Mouse (Mus musculus): ENCODE measurements at regions not wholly inside any gene's neighbourhood (a gene's known extent, or its start where the extent isn't known, plus 50 kb on each side); places are given as distances from the start of the nearest gene placed in this dataset.

DNA sequence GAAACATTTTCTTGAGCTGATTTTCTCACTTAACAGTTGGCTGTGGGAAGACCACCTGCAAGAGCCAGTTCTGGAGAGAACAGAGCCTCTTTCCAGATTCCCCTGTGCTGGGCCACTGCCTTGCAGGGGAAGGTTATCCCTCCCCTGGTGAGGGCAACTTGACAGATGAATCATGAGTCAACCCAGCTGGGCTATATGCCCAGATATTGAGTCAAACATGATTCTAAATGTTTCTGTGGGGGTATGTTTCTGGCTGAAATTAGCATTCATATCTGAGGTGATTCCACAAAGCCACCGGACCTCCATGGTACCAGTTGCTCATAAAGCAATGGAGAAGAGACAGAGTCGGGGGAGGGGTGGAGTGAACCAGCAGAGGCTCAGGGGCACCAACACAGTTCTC is 97.8 kb upstream of the Zdhhc25 start:
- Histone ChIP-seq H3K36me3 (ENCODE audit: control insufficient read depth, insufficient read depth, low read length) (no peaks in the 10 kb centered on the region), H3K4me1 (ENCODE audit: control insufficient read depth, insufficient read depth, low read length) (no peaks in the 10 kb centered on the region), H3K27me3 (ENCODE audit: control insufficient read depth, insufficient read depth, low read length) (no peaks in the 10 kb centered on the region), H3K4me3 (replicated peaks; ENCODE audit: low read depth, low read length) (no peak overlapping the region), H3K4me2 (ENCODE audit: low read length) (no peak overlapping the region), H3K9ac (replicated peaks; ENCODE audit: low read length) (no peak overlapping the region), H3K9me3 (ENCODE audit: control insufficient read depth, low read length) (no peaks in the 10 kb centered on the region), H3K27ac (replicated peaks; ENCODE audit: low read depth, low read length) (no peak overlapping the region)
- no peak for DNase-seq
- ATAC-seq (ENCODE audit: low FRiP score, low TSS enrichment) = no peak
- WGBS = 90% methylated on average over 2 of the region's 2 CpGs

DNA sequence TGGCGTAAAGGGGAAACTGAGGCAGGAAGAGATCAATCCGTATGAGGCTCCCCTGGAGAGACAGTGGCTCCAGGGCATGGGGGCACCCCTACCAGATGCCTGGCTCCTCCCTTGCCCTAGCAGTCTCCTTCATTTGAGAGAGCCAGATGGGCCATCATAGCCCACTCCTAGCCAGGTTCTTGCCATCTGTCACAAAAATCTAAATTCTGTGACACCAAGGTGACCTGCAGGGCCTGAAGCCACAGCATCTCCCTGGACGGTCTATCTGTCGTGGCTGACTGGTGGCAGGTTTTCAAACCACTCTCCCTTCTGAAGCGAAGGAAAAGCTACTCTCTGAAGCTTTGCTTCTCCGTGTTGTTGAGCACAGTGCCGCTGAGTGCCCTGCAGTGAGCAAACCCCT is 96.2 kb upstream of the Zdhhc25 start:
- 79% methylated on average over 7 of the region's 7 CpGs for WGBS
- DNase-seq (no peak), ATAC-seq (ENCODE audit: low FRiP score, low TSS enrichment) (no peak)
- Histone ChIP-seq H3K27me3 (ENCODE audit: control insufficient read depth, insufficient read depth, low read length) (no peaks in the 10 kb centered on the region), H3K9me3 (ENCODE audit: control insufficient read depth, low read length) (no peaks in the 10 kb centered on the region), H3K4me2 (ENCODE audit: low read length) (no peak overlapping the region), H3K9ac (replicated peaks; ENCODE audit: low read length) (no peak overlapping the region), H3K4me1 (ENCODE audit: control insufficient read depth, insufficient read depth, low read length) (no peaks in the 10 kb centered on the region), H3K36me3 (ENCODE audit: control insufficient read depth, insufficient read depth, low read length) (no peaks in the 10 kb centered on the region), H3K4me3 (replicated peaks; ENCODE audit: low read depth, low read length) (no peak overlapping the region), H3K27ac (replicated peaks; ENCODE audit: low read depth, low read length) (no peak overlapping the region)

DNA sequence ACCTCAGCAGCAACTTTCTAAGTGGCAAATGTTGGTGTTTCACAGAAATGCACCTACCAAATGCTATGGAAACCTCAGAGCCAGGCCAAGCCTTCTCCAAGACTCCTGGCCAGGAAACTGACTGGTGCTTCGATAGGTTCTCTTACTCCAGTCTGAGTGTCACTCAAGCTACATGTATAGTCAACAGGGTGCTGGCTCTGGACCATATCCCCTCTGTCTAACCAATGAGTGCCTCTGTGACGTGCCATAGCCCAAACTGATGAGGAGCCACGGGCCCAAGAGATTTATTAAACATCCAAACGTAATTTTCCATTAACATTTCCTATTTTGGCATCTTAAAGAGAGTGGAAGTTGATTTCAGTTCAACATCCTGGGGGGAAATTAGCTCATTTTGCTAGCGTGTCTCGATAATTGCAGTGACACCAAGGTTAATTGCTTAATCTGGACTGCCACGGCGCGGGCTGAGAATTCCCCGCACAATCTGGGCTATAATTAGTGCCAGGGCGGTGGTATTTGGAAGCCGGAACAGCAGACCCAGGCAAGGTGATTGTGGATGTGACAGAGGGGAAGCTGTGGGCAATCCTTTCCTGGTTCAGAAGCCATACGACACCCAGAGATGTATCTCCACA is 94.5 kb upstream of the Zdhhc25 start:
- no peak overlapping the region for H3K9ac ChIP-seq (replicated peaks; ENCODE audit: low read length)
- WGBS = 73% methylated on average over 13 of the region's 13 CpGs
- H3K4me1 ChIP-seq (ENCODE audit: control insufficient read depth, insufficient read depth, low read length) = no peaks in the 10 kb centered on the region
- H3K27me3 ChIP-seq (ENCODE audit: control insufficient read depth, insufficient read depth, low read length) = no peaks in the 10 kb centered on the region
- H3K27ac ChIP-seq (replicated peaks; ENCODE audit: low read depth, low read length) = no peak overlapping the region
- H3K9me3 ChIP-seq (ENCODE audit: control insufficient read depth, low read length) = no peaks in the 10 kb centered on the region
- H3K36me3 ChIP-seq (ENCODE audit: control insufficient read depth, insufficient read depth, low read length) = no peaks in the 10 kb centered on the region
- no peak overlapping the region for H3K4me2 ChIP-seq (ENCODE audit: low read length)
- no peak overlapping the region for H3K4me3 ChIP-seq (replicated peaks; ENCODE audit: low read depth, low read length)
- DNase-seq = peak; percentile 51
- ATAC-seq (ENCODE audit: low FRiP score, low TSS enrichment) = no peak

DNA sequence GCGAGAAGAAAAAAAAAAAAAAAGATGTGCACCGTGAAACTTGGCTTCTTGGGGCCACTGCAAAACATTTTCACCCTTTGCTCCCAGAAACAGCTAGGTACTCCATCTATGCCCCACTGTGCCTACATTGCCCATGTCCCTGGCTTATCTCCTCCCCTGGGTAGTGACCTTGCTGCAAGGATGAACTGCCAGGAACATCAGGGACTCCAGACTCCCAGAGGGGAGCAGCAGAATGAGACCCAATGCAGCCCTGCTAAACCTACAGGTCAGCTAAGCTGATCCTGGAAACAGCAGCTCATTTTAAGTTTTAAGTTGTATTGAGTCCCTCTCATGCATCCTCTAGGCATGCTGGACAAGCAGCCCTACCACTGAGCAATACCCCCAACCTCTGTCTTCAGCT is 92.2 kb upstream of the Zdhhc25 start:
- Histone ChIP-seq H3K4me3 (replicated peaks; ENCODE audit: low read depth, low read length) (no peak overlapping the region), H3K9me3 (ENCODE audit: control insufficient read depth, low read length) (no peaks in the 10 kb centered on the region), H3K9ac (replicated peaks; ENCODE audit: low read length) (no peak overlapping the region), H3K4me1 (ENCODE audit: control insufficient read depth, insufficient read depth, low read length) (no peaks in the 10 kb centered on the region), H3K27ac (replicated peaks; ENCODE audit: low read depth, low read length) (no peak overlapping the region), H3K36me3 (ENCODE audit: control insufficient read depth, insufficient read depth, low read length) (no peaks in the 10 kb centered on the region), H3K27me3 (ENCODE audit: control insufficient read depth, insufficient read depth, low read length) (no peaks in the 10 kb centered on the region), H3K4me2 (ENCODE audit: low read length) (no peak overlapping the region)
- 57% methylated on average over 2 of the region's 2 CpGs for WGBS
- ATAC-seq (ENCODE audit: low FRiP score, low TSS enrichment) = no peak
- DNase-seq = no peak

DNA sequence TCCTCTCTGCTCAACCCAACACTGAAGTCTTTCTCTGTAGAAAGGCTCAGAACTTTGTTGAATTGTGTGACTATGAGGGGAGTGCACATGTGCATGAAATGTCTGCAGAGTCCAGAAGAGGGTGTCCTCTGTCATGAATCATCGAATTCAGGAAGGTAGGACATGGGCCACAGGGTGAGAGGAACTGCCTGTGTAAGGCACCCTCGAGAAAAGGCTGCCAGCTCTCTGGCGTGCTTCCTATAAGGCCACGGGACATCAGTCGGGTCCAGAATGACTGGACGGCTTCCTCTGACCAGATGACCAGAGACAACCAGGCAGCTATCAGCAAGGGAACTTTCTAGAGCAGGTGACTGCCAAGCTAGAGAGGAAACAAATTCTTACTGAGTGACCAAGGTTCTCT is 91.1 kb upstream of the Zdhhc25 start:
- H3K36me3 ChIP-seq (ENCODE audit: control insufficient read depth, insufficient read depth, low read length) = no peaks in the 10 kb centered on the region
- no peak overlapping the region for H3K9ac ChIP-seq (replicated peaks; ENCODE audit: low read length)
- WGBS = 87% methylated on average over 6 of the region's 6 CpGs
- no peaks in the 10 kb centered on the region for H3K4me1 ChIP-seq (ENCODE audit: control insufficient read depth, insufficient read depth, low read length)
- no peak overlapping the region for H3K4me3 ChIP-seq (replicated peaks; ENCODE audit: low read depth, low read length)
- H3K9me3 ChIP-seq (ENCODE audit: control insufficient read depth, low read length) = no peaks in the 10 kb centered on the region
- ATAC-seq (ENCODE audit: low FRiP score, low TSS enrichment) (no peak), DNase-seq (no peak)
- no peak overlapping the region for H3K27ac ChIP-seq (replicated peaks; ENCODE audit: low read depth, low read length)
- no peak overlapping the region for H3K4me2 ChIP-seq (ENCODE audit: low read length)
- no peaks in the 10 kb centered on the region for H3K27me3 ChIP-seq (ENCODE audit: control insufficient read depth, insufficient read depth, low read length)

DNA sequence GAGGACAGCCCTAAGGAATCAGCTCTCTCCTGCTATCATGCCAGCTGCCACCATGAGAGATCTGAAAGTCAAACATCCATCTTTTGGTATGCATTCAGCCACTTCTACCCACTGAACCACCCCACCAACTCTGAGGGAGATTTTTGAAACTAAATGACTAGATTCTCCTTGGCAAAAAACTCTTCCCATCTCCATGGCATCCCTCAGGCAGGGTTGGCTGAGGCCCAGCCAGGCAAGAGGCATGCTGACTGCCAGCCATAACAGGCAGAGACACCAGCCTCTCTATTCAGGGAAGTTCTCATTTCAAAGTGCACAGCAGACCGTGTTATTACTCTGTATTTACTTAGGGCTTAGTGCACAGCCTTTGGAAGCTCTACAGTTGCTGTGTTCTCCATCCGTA is 90.5 kb upstream of the Zdhhc25 start:
- DNase-seq (peak; percentile 36), ATAC-seq (ENCODE audit: low FRiP score, low TSS enrichment) (no peak)
- Histone ChIP-seq H3K4me3 (replicated peaks; ENCODE audit: low read depth, low read length) (no peak overlapping the region), H3K27me3 (ENCODE audit: control insufficient read depth, insufficient read depth, low read length) (no peaks in the 10 kb centered on the region), H3K9ac (replicated peaks; ENCODE audit: low read length) (no peak overlapping the region), H3K9me3 (ENCODE audit: control insufficient read depth, low read length) (no peaks in the 10 kb centered on the region), H3K27ac (replicated peaks; ENCODE audit: low read depth, low read length) (no peak overlapping the region), H3K4me2 (ENCODE audit: low read length) (no peak overlapping the region), H3K4me1 (ENCODE audit: control insufficient read depth, insufficient read depth, low read length) (no peaks in the 10 kb centered on the region), H3K36me3 (ENCODE audit: control insufficient read depth, insufficient read depth, low read length) (no peaks in the 10 kb centered on the region)
- 64% methylated on average over 2 of the region's 2 CpGs for WGBS

DNA sequence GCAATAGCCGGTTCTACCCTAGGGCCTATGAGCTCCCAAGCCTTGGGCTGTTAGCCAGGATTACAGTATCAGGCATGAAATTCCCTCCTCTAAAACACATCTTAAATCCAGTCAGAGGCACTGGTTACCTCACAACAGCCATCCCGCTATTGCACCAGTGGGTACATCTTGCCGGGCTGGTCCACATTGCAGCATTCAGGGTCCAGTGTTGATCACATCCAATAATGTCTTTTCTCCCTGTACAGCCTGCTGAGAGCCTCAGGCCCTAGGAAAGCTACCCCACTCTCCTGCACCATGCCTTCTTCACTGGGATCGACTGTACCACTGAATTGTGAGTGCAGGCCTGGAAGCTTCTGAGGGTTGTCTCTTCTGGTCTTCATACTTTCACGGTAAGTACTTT is 86.0 kb upstream of the Zdhhc25 start:
- no peaks in the 10 kb centered on the region for H3K36me3 ChIP-seq (ENCODE audit: control insufficient read depth, insufficient read depth, low read length)
- 93% methylated on average over 5 of the region's 5 CpGs for WGBS
- DNase-seq (no peak), ATAC-seq (ENCODE audit: low FRiP score, low TSS enrichment) (no peak)
- no peak overlapping the region for H3K27ac ChIP-seq (replicated peaks; ENCODE audit: low read depth, low read length)
- H3K9me3 ChIP-seq (ENCODE audit: control insufficient read depth, low read length) = no peaks in the 10 kb centered on the region
- H3K9ac ChIP-seq (replicated peaks; ENCODE audit: low read length) = no peak overlapping the region
- H3K4me2 ChIP-seq (ENCODE audit: low read length) = no peak overlapping the region
- H3K4me3 ChIP-seq (replicated peaks; ENCODE audit: low read depth, low read length) = no peak overlapping the region
- H3K27me3 ChIP-seq (ENCODE audit: control insufficient read depth, insufficient read depth, low read length) = no peaks in the 10 kb centered on the region
- H3K4me1 ChIP-seq (ENCODE audit: control insufficient read depth, insufficient read depth, low read length) = no peaks in the 10 kb centered on the region

DNA sequence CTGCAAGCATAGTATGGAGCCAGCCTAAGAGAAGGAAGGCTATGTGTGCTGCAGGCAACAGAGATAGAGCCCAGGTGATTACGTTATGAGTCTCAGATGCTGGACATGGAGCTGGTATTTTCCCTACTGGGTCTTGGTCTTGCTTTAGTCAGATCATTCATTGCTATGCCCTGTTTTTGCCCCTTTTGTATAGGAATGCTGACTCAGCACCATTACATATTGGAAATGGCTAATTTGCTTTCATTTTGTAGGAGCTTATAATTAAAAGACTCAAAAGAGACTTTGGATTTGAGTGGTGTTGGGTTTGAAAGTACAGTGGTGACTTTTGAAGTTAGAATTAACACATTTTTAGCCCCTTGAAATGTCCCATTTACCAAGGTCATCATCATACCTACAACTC is 68.9 kb upstream of the Zdhhc25 start:
- Histone ChIP-seq H3K36me3 (ENCODE audit: control insufficient read depth, insufficient read depth, low read length) (no peaks in the 10 kb centered on the region), H3K4me3 (replicated peaks; ENCODE audit: low read depth, low read length) (no peak overlapping the region), H3K4me1 (ENCODE audit: control insufficient read depth, insufficient read depth, low read length) (0 out of 2 replicates have a peak, but pooled peaks cover 7% of the 10 kb centered on the region), H3K4me2 (ENCODE audit: low read length) (no peak overlapping the region), H3K27ac (replicated peaks; ENCODE audit: low read depth, low read length) (no peak overlapping the region; the same call in 1 of the 2 replicates), H3K9ac (replicated peaks; ENCODE audit: low read length) (no peak overlapping the region), H3K27me3 (ENCODE audit: control insufficient read depth, insufficient read depth, low read length) (no peaks in the 10 kb centered on the region), H3K9me3 (ENCODE audit: control insufficient read depth, low read length) (no peaks in the 10 kb centered on the region; the same call in 1 of the 2 replicates)
- ATAC-seq (ENCODE audit: low FRiP score, low TSS enrichment) (no peak), DNase-seq (no peak)
- 97% methylated on average over 1 of the region's 1 CpGs for WGBS

DNA sequence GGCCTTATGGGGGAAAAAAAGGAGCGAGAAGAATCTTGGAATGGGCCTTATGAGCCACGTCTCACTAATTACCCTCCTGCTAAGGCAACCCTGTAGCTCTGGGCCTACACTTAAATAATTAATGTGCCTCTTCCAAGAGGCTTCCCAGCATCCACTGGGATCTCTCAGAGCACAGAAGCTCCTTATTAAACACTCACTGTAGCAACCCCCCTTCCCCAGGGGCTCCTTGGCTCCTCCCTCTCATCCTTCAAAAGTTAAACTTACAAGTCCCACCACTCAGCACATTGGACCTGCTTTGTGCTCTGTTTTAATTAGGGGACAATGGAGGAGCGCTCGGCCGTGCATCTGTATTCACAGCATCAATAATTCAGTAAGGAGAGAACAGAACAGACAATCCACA is 68.1 kb upstream of the Zdhhc25 start:
- Histone ChIP-seq H3K4me1 (ENCODE audit: control insufficient read depth, insufficient read depth, low read length) (0 out of 2 replicates have a peak, but pooled peaks cover 7% of the 10 kb centered on the region), H3K36me3 (ENCODE audit: control insufficient read depth, insufficient read depth, low read length) (no peaks in the 10 kb centered on the region), H3K27me3 (ENCODE audit: control insufficient read depth, insufficient read depth, low read length) (no peaks in the 10 kb centered on the region), H3K27ac (replicated peaks; ENCODE audit: low read depth, low read length) (peak overlapping the region; percentile 53; the same call in 1 of the 2 replicates), H3K9ac (replicated peaks; ENCODE audit: low read length) (no peak overlapping the region), H3K4me3 (replicated peaks; ENCODE audit: low read depth, low read length) (no peak overlapping the region), H3K4me2 (ENCODE audit: low read length) (no peak overlapping the region), H3K9me3 (ENCODE audit: control insufficient read depth, low read length) (no peaks in the 10 kb centered on the region; the same call in 1 of the 2 replicates)
- WGBS = 39% methylated on average over 5 of the region's 5 CpGs
- peak; percentile 62; the same call in 1 of the 2 replicates for ATAC-seq (ENCODE audit: low FRiP score, low TSS enrichment)
- peak; percentile 74 for DNase-seq
